Mouse (Mus musculus) lung, embryonic 16.5 days (tissue): ENCODE data around the gene Bckdhb. TPM values are rescaled to one million over a fixed set of nuclear protein-coding genes. Genes with fewer than 3 reads are reported as not detected.

Experiments used
- ATAC-seq: fragments of 200-750 bp; cut with Nextera tagmentation; 2 replicates; pipeline ENCODE4 v1.8.0; 2017; ENCODE audit warnings: low read depth, mild to moderate bottlenecking, moderate library complexity
- H3K27ac ChIP-seq: fragments of 300-500 bp; sonication (generic); 2 replicates; pipeline ENCODE4 v1.5.1; 2014; ENCODE audit warnings: mild to moderate bottlenecking, control low read depth, low read length
- H3K27me3 ChIP-seq: fragments of 300-500 bp; sonication (generic); 2 replicates; pipeline ENCODE4 v1.6.1; 2014; ENCODE audit warnings: low read depth, low read length, mixed read lengths; ENCODE audit not compliant: control insufficient read depth, insufficient read depth
- H3K36me3 ChIP-seq: fragments of 300-500 bp; sonication (generic); 2 replicates; pipeline ENCODE4 v1.6.1; 2014; ENCODE audit warnings: low read length; ENCODE audit not compliant: control insufficient read depth, insufficient read depth
- H3K4me1 ChIP-seq: fragments of 300-500 bp; sonication (generic); replicated peaks from 2 replicates; pipeline ENCODE4 v1.6.1; 2014; ENCODE audit warnings: low read length, mixed read lengths; ENCODE audit not compliant: control insufficient read depth, insufficient read depth
- H3K4me2 ChIP-seq: fragments of 300-500 bp; sonication (generic); 2 replicates; pipeline ENCODE4 v1.6.1; 2014; ENCODE audit warnings: low read depth, low read length, control low read depth
- H3K4me3 ChIP-seq: fragments of 300-500 bp; sonication (generic); 2 replicates; pipeline ENCODE4 v1.5.1; 2014; ENCODE audit warnings: mild to moderate bottlenecking, low read length, control low read depth
- H3K9ac ChIP-seq: fragments of 300-500 bp; sonication (generic); 2 replicates; pipeline ENCODE4 v1.6.1; 2014; ENCODE audit warnings: low read length, control low read depth
- H3K9me3 ChIP-seq: fragments of 300-500 bp; sonication (generic); 2 replicates; pipeline ENCODE4 v1.6.1; 2016; ENCODE audit warnings: low read length; ENCODE audit not compliant: control insufficient read depth
- WGBS: fragments of 180-500 bp; shearing (Covaris S2); extraction: QIAGEN DNeasy Blood & Tissue Kit; methylation state at CpG from one replicate; pipeline ENCODE4 v1.1.7; 2014; 5-methylcytosine and 5-hydroxymethylcytosine counted together
- polyA plus RNA-seq: library from polyadenylated mRNA; unstranded; fragments of >200 nt; fragmentation: Nextera tagmentation; extraction: Ambion mirVana; gene quantifications from 2 replicates; pipeline ENCODE4 v1.2.1, GENCODE M21; 2015

Bckdhb gene
- polyA plus RNA-seq, 1 experiment from 2014 or later, result 33.9 TPM

- Histone ChIP-seq H3K9ac (no peak overlapping the region), H3K9me3 (no peaks in the 10 kb centered on the region), H3K27me3 (no peaks in the 10 kb centered on the region), H3K4me2 (no peak overlapping the region), H3K4me3 (no peak overlapping the region), H3K36me3 (no peaks in the 10 kb centered on the region), H3K27ac (no peak overlapping the region), H3K4me1 (no peaks in the 10 kb centered on the region)
- ATAC-seq, result no peak
- 66% methylated on average over 6 of the region's 6 CpGs for WGBS
These were observed 145.3 kb downstream of the Bckdhb start for GRCm38 (mm10) chr9:84070247-84070646.

GRCm38 (mm10) chr9:84070740-84071139, 145.8 kb downstream of the Bckdhb start:
- no peak overlapping the region for H3K4me3 ChIP-seq
- no peaks in the 10 kb centered on the region for H3K9me3 ChIP-seq
- no peaks in the 10 kb centered on the region for H3K36me3 ChIP-seq
- ATAC-seq, result no peak
- H3K27ac ChIP-seq, result no peak overlapping the region
- 62% methylated on average over 5 of the region's 5 CpGs for WGBS
- no peak overlapping the region for H3K4me2 ChIP-seq
- H3K4me1 ChIP-seq, result no peaks in the 10 kb centered on the region
- H3K9ac ChIP-seq, result no peak overlapping the region
- no peaks in the 10 kb centered on the region for H3K27me3 ChIP-seq

GRCm38 (mm10) chr9:84072534-84072933, 147.6 kb downstream of the Bckdhb start:
- no peaks in the 10 kb centered on the region for H3K27me3 ChIP-seq
- no peak overlapping the region for H3K4me3 ChIP-seq
- no peak for ATAC-seq
- H3K9ac ChIP-seq, result no peak overlapping the region
- WGBS, result 94% methylated on average over 6 of the region's 6 CpGs
- no peaks in the 10 kb centered on the region for H3K9me3 ChIP-seq
- H3K4me2 ChIP-seq, result no peak overlapping the region
- no peaks in the 10 kb centered on the region for H3K36me3 ChIP-seq
- no peak overlapping the region for H3K27ac ChIP-seq
- H3K4me1 ChIP-seq, result no peaks in the 10 kb centered on the region

GRCm38 (mm10) chr9:84073237-84073636, 148.3 kb downstream of the Bckdhb start:
- Histone ChIP-seq H3K27ac (no peak overlapping the region), H3K4me2 (no peak overlapping the region)
- ATAC-seq, result no peak

GRCm38 (mm10) chr9:84083551-84083950, 158.6 kb downstream of the Bckdhb start:
- no peak for ATAC-seq
- no peaks in the 10 kb centered on the region for H3K4me1 ChIP-seq
- H3K27me3 ChIP-seq, result no peaks in the 10 kb centered on the region
- H3K27ac ChIP-seq, result no peak overlapping the region
- 52% methylated on average over 4 of the region's 4 CpGs for WGBS
- no peaks in the 10 kb centered on the region for H3K36me3 ChIP-seq
- no peak overlapping the region for H3K9ac ChIP-seq
- no peaks in the 10 kb centered on the region for H3K9me3 ChIP-seq
- H3K4me3 ChIP-seq, result no peak overlapping the region
- no peak overlapping the region for H3K4me2 ChIP-seq

More at GRCm38 (mm10) chr9:84073237-84073636, 148.3 kb downstream of the Bckdhb start:
- H3K36me3 ChIP-seq, result no peaks in the 10 kb centered on the region
- no peaks in the 10 kb centered on the region for H3K9me3 ChIP-seq
- 88% methylated on average over 9 of the region's 9 CpGs for WGBS
- no peak overlapping the region for H3K4me3 ChIP-seq
- no peaks in the 10 kb centered on the region for H3K27me3 ChIP-seq
- H3K9ac ChIP-seq, result no peak overlapping the region
- H3K4me1 ChIP-seq, result no peaks in the 10 kb centered on the region

- H3K27me3 ChIP-seq, result no peaks in the 10 kb centered on the region
- no peak overlapping the region for H3K27ac ChIP-seq
- ATAC-seq, result no peak
- no peak overlapping the region for H3K9ac ChIP-seq
- H3K36me3 ChIP-seq, result no peaks in the 10 kb centered on the region
- H3K9me3 ChIP-seq, result no peaks in the 10 kb centered on the region
- H3K4me1 ChIP-seq, result no peaks in the 10 kb centered on the region
- H3K4me2 ChIP-seq, result no peak overlapping the region
- H3K4me3 ChIP-seq, result no peak overlapping the region
- WGBS, result 82% methylated on average over 5 of the region's 5 CpGs
These were observed 159.7 kb downstream of the Bckdhb start for GRCm38 (mm10) chr9:84084686-84085085.

GRCm38 (mm10) chr9:84090316-84091063, 165.5 kb downstream of the Bckdhb start:
- Histone ChIP-seq H3K27ac (no peak overlapping the region), H3K9ac (no peak overlapping the region), H3K4me3 (no peak overlapping the region), H3K27me3 (no peaks in the 10 kb centered on the region), H3K9me3 (no peaks in the 10 kb centered on the region), H3K36me3 (no peaks in the 10 kb centered on the region), H3K4me2 (no peak overlapping the region), H3K4me1 (no peaks in the 10 kb centered on the region)
- no peak for ATAC-seq
- WGBS, result 72% methylated on average over 9 of the region's 9 CpGs

GRCm38 (mm10) chr9:84092994-84093393, 168.0 kb downstream of the Bckdhb start:
- H3K9ac ChIP-seq, result no peak overlapping the region
- no peaks in the 10 kb centered on the region for H3K9me3 ChIP-seq
- ATAC-seq, result no peak
- no peak overlapping the region for H3K4me2 ChIP-seq
- H3K36me3 ChIP-seq, result no peaks in the 10 kb centered on the region
- H3K27me3 ChIP-seq, result no peaks in the 10 kb centered on the region
- no peak overlapping the region for H3K4me3 ChIP-seq
- 94% methylated on average over 8 of the region's 8 CpGs for WGBS
- H3K27ac ChIP-seq, result no peak overlapping the region
- H3K4me1 ChIP-seq, result no peaks in the 10 kb centered on the region

- Histone ChIP-seq H3K36me3 (no peaks in the 10 kb centered on the region), H3K4me2 (no peak overlapping the region), H3K4me3 (no peak overlapping the region), H3K9me3 (no peaks in the 10 kb centered on the region), H3K27ac (no peak overlapping the region), H3K9ac (no peak overlapping the region), H3K27me3 (no peaks in the 10 kb centered on the region), H3K4me1 (no peaks in the 10 kb centered on the region)
- no peak for ATAC-seq
- WGBS, result 70% methylated on average over 6 of the region's 6 CpGs
These were observed 169.2 kb downstream of the Bckdhb start for GRCm38 (mm10) chr9:84094111-84094510.
